Mouse (Mus musculus) neural tube, embryonic 14.5 days (tissue): ENCODE data around the gene Aanat. TPM values are rescaled to one million over a fixed set of nuclear protein-coding genes. Genes with fewer than 3 reads are reported as not detected.
A peak's percentile ranks its signal among the peaks of the same experiment; 100 is the strongest.

Experiments used
- ATAC-seq: fragments of 200-750 bp; cut with Nextera tagmentation; 2 replicates; pipeline ENCODE4 v1.8.0; 2017; ENCODE audit warnings: low read depth, mild to moderate bottlenecking, moderate TSS enrichment, moderate library complexity
- H3K27ac ChIP-seq: fragments of 300-500 bp; sonication (generic); 2 replicates; pipeline ENCODE4 v1.5.1; 2014; ENCODE audit warnings: low read depth, mild to moderate bottlenecking, control low read depth, low read length, moderate library complexity, mixed read lengths
- H3K27me3 ChIP-seq: fragments of 300-500 bp; sonication (generic); 2 replicates; pipeline ENCODE4 v1.6.1; 2014; ENCODE audit warnings: low read length; ENCODE audit not compliant: control insufficient read depth, insufficient read depth
- H3K36me3 ChIP-seq: fragments of 300-500 bp; sonication (generic); 2 replicates; pipeline ENCODE4 v1.6.1; 2014; ENCODE audit warnings: low read length, mixed read lengths; ENCODE audit not compliant: control insufficient read depth, insufficient read depth
- H3K4me1 ChIP-seq: fragments of 300-500 bp; sonication (generic); 2 replicates; pipeline ENCODE4 v1.6.1; 2014; ENCODE audit warnings: low read length; ENCODE audit not compliant: control insufficient read depth, insufficient read depth
- H3K4me2 ChIP-seq: fragments of 300-500 bp; sonication (generic); 2 replicates; pipeline ENCODE4 v1.6.1; 2014; ENCODE audit warnings: mild to moderate bottlenecking, low read depth, low read length, control low read depth
- H3K4me3 ChIP-seq: fragments of 300-500 bp; sonication (generic); 2 replicates; pipeline ENCODE4 v1.5.1; 2014; ENCODE audit warnings: low read depth, low read length, control low read depth, mixed read lengths
- H3K9ac ChIP-seq: fragments of 300-500 bp; sonication (generic); replicated peaks from 2 replicates; pipeline ENCODE4 v1.6.1; 2014; ENCODE audit warnings: low read depth, mild to moderate bottlenecking, control low read depth, low read length, mixed read lengths
- H3K9me3 ChIP-seq: fragments of 300-500 bp; sonication (generic); 2 replicates; pipeline ENCODE4 v1.6.1; 2016; ENCODE audit warnings: low read length; ENCODE audit not compliant: control insufficient read depth
- WGBS: fragments of 180-500 bp; shearing (Covaris S2); extraction: QIAGEN DNeasy Blood & Tissue Kit; methylation state at CpG from one replicate; pipeline ENCODE4 v1.1.7; 2014; 5-methylcytosine and 5-hydroxymethylcytosine counted together
- polyA plus RNA-seq: library from polyadenylated mRNA; unstranded; fragments of >200 nt; fragmentation: Nextera tagmentation; extraction: Ambion mirVana; gene quantifications from 2 replicates; pipeline ENCODE4 v1.2.1, GENCODE M21; 2014

Gene Aanat
- polyA plus RNA-seq, 1 experiment from 2014 or later: 0.40 TPM

DNA sequence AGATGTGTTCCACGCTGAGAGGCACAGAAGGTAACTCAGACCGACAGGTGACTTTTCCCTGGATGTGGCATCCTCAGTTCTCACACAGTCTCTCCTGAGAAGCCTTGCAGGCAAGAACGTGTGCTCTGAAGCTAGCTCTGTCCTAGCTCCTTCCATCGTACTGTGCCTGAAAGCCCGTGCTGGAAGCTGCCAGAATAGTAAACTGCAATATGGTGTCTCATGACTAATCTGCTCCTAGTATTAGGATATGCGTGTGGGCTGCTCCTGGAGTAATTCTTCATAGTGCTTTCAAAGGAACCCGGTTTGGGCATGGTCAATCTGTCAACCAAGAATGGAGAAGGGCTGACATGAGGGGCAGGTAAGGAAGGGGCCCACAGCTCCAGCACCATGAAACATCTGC, 15.4 kb upstream of the Aanat start:
- no peaks in the 10 kb centered on the region for H3K9me3 ChIP-seq
- 83% methylated on average over 7 of the region's 7 CpGs for WGBS
- no peaks in the 10 kb centered on the region for H3K27me3 ChIP-seq
- ATAC-seq: no peak
- H3K9ac ChIP-seq: no peak overlapping the region
- H3K4me1 ChIP-seq: peaks cover 26% of the 10 kb centered on the region
- no peak overlapping the region for H3K4me3 ChIP-seq
- H3K36me3 ChIP-seq: no peaks in the 10 kb centered on the region
- H3K4me2 ChIP-seq: no peak overlapping the region
- H3K27ac ChIP-seq: no peak overlapping the region

DNA sequence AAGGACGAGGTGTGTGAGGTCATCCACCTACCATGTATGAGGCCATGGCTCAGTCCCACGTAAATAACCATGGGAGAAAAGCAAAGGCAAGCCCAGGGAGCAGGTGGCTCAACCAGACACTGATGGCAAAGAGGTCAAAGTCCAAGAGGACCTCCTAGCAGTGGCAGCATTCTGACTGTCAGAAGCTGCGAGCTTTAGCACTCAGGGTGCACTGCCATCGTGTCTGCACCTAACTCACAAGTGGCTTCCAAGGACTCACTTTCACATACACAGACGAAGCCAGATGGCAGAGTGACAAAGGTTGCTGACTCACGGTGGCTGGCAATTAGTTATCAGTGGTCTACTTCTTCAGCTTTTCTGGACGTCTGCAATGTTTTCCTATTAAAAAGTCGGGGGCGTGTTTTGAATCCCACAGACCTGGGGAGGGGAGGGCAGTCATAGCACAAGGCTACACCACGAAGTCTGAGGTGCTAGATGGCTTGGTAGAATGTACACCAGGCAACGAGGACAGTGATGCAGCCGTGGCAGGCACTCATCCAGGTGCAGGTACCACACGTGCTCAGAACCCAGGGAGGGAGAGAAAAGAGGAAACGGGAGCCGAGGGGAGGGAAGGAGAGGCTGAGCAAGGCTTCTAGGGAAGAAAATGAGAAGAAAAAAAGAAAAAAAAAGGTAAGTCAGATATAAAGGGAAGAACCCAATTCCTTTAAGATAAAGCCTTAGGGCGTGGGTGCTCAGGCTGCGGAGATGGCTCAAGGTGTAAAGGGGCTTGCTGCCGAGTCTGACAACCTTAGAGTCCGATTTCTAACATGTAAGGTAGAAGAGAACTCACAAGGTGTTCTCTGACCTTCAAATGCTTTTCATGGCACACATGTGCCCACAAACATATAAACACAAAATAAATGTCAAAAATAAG, 14.2 kb upstream of the Aanat start:
- peaks cover 32% of the 10 kb centered on the region for H3K4me1 ChIP-seq
- H3K4me3 ChIP-seq: no peak overlapping the region
- 0 out of 2 replicates have a peak overlapping the region, but pooled peaks have one; percentile 16 for H3K9ac ChIP-seq
- H3K4me2 ChIP-seq: no peak overlapping the region
- WGBS: 84% methylated on average over 19 of the region's 19 CpGs
- no peak for ATAC-seq
- no peaks in the 10 kb centered on the region for H3K9me3 ChIP-seq
- H3K36me3 ChIP-seq: no peaks in the 10 kb centered on the region
- no peak overlapping the region for H3K27ac ChIP-seq
- H3K27me3 ChIP-seq: no peaks in the 10 kb centered on the region

DNA sequence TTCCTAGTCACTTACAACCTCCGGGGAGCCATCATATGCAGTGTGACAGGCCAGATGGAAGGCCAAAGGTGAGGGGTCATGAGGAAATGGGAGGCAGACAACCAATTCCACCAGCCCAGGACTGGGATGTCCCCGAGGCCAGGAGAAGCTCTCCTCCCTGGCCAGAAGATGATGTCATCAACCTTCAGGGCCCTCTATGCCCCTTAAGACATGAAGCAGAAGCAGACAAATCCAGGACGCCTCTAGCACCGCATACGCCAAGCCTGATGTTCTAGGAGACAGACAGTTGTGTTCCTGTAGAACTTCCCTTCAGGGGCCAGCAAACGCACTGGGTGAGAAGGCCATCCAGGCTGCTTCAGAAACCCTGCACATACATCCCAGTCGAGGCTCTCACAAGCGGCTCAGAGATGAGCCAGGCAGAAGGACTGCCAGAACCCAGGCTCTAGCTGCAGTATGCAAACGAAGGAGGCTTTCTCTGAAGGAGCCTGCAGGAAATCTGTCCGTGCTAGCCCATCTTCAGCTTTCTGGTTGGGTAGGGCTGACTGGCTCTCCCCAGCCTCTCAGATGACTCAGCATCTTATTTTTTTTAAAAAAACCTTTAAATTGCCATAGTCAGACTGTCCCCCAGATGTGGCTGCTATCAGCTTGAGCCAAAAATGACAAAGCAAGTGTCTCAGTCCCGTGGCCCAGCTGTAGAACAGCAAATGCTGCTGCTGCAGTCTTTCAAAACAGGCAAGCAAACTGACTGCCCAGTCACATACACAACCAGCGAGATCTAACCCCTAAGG, 13.3 kb upstream of the Aanat start:
- ATAC-seq: no peak
- Histone ChIP-seq H3K9me3 (no peaks in the 10 kb centered on the region), H3K9ac (0 out of 2 replicates have a peak overlapping the region, but pooled peaks have one; percentile 16), H3K27me3 (no peaks in the 10 kb centered on the region), H3K36me3 (no peaks in the 10 kb centered on the region), H3K4me1 (peaks cover 35% of the 10 kb centered on the region), H3K4me3 (no peak overlapping the region), H3K27ac (no peak overlapping the region), H3K4me2 (no peak overlapping the region)
- WGBS: 61% methylated on average over 12 of the region's 12 CpGs

DNA sequence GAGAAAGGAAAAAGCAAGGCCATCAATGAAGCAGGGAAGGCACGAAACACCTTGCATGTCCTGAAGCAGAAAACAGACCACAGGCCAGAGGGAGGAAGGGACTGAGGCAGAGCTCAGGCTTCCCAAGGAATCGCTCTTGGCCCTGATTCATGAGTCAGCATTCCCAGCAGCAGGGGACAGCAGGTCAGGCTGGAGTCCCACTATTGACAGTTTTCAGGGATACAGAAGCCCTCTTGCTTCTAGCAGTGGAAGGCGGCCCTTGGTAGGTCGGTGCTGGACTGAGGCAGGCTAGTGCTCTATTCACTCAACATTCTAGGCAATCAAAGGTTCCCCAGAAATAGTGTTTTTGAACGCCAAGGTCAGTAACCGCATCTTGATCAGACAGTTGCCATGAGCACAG, 11.7 kb upstream of the Aanat start:
- Histone ChIP-seq H3K9ac (no peak overlapping the region), H3K27me3 (no peaks in the 10 kb centered on the region), H3K4me1 (peaks cover 49% of the 10 kb centered on the region), H3K4me2 (no peak overlapping the region), H3K4me3 (no peak overlapping the region), H3K36me3 (no peaks in the 10 kb centered on the region), H3K27ac (no peak overlapping the region), H3K9me3 (no peaks in the 10 kb centered on the region)
- no peak for ATAC-seq
- 56% methylated on average over 6 of the region's 6 CpGs for WGBS

DNA sequence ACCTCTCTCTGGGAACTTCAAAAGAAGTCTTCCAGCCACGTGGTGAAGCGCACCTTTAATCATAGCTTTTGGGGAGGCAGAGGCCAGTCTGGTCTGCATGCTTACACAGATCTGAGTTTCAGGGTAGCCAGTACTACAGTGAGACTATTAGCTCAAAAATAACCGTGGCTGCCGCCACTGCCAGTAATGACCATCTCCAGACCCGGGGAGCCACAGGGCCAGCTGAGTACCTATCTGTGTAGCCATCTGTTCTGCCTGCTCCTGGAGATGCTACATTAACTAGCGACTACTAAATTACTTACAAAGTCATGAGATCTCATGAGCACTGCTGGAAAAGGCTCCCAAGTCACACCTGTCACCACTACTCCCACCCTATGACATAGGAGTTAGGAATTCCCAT, 11.2 kb upstream of the Aanat start:
- WGBS: 44% methylated on average over 6 of the region's 6 CpGs
- ATAC-seq: no peak

DNA sequence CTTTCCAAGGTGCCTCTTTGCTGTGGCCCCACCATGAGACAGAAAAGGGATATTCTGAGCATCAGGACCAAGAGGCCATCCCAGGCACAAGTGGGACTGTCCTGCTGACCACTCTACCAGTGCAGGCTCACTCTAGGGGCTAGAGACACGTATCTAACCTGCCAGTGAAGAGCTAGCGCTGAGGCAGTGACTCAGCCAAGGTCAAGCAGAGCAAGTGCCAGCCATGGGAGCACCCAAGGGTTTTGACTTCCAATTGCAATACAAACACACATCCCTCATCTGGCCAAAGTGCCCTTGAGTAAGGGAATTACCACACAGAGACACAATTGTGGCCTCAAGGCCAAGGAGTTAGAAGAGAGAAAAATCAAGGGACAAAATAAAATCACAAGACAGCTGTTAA, 10.8 kb upstream of the Aanat start:
- H3K9ac ChIP-seq: no peak overlapping the region
- no peaks in the 10 kb centered on the region for H3K27me3 ChIP-seq
- H3K4me1 ChIP-seq: peaks cover 56% of the 10 kb centered on the region
- no peak for ATAC-seq
- H3K9me3 ChIP-seq: no peaks in the 10 kb centered on the region
- H3K27ac ChIP-seq: no peak overlapping the region
- no peak overlapping the region for H3K4me2 ChIP-seq
- H3K4me3 ChIP-seq: no peak overlapping the region
- WGBS: 84% methylated on average over 2 of the region's 2 CpGs
- no peaks in the 10 kb centered on the region for H3K36me3 ChIP-seq

More for the DNA sequence above, 11.2 kb upstream of the Aanat start:
- Histone ChIP-seq H3K4me2 (no peak overlapping the region), H3K27ac (no peak overlapping the region), H3K27me3 (no peaks in the 10 kb centered on the region), H3K36me3 (no peaks in the 10 kb centered on the region), H3K4me1 (peaks cover 54% of the 10 kb centered on the region), H3K9me3 (no peaks in the 10 kb centered on the region), H3K9ac (no peak overlapping the region), H3K4me3 (no peak overlapping the region)

DNA sequence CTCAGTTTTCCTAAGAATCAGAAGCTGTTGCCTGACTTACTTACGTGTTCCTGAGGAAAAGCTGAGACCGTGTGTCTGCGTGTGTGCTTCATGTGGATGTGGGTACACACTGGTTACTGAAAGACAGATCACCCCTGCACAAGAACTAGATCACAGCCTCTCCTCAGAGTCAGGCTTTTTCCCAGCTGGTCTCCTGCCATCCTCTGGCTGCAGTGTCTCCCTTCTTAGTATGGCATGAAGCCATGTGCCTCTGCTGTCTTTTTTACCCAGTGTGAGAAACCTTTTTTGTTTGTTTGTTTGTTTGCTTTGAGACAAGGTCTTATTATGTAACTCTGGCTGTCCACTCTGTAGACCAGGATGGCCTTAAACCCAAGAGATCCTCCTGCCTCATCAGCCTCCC, 7.0 kb upstream of the Aanat start:
- Histone ChIP-seq H3K4me1 (peaks cover 41% of the 10 kb centered on the region), H3K4me3 (no peak overlapping the region), H3K4me2 (peak overlapping the region; percentile 56; the same call in 1 of the 2 replicates), H3K27me3 (no peaks in the 10 kb centered on the region), H3K9me3 (no peaks in the 10 kb centered on the region), H3K36me3 (no peaks in the 10 kb centered on the region), H3K27ac (no peak overlapping the region), H3K9ac (no peak overlapping the region)
- no peak for ATAC-seq
- WGBS: 96% methylated on average over 3 of the region's 3 CpGs

DNA sequence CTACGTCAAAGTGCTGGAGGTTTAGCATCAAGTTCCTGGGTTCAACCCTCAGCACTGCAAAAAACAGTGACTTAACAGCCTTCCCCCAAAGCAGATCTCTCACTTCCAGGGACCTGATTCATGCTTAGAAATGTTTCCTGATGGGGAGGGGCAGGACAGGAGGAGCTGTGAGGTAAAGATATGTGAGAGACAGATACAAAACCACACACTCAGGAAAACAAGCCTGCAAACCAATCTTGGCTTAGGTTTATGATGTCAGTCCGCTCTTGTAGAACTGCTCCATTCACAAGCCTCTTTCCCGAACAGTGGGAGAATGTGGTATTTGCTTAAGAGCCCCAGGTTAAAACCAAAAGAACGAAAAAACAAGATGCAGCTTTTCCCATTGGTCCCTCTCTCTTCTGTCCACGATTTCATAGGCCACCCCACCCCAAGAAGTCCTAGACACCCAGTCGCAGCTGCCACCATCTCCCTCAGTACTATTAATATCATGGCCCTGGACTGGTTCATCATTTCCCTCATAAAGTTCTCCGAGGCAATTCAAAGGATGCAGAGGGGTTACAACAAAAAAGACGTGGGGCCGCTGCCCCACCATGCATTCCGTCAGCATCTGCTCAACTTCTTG, 6.1 kb upstream of the Aanat start:
- Histone ChIP-seq H3K4me2 (peak overlapping the region; percentile 56), H3K27ac (peak overlapping the region; percentile 96), H3K4me3 (peak overlapping the region; percentile 100), H3K4me1 (peaks cover 37% of the 10 kb centered on the region), H3K9me3 (no peaks in the 10 kb centered on the region), H3K9ac (peak overlapping the region; percentile 96), H3K36me3 (no peaks in the 10 kb centered on the region), H3K27me3 (no peaks in the 10 kb centered on the region)
- 15% methylated on average over 10 of the region's 10 CpGs for WGBS
- 0 out of 2 replicates have a peak, but pooled peaks have one; percentile 6 for ATAC-seq
